Mouse (Mus musculus) ES-Bruce4 (cell line): ENCODE data around the gene Cldn13. TPM values are rescaled to one million over a fixed set of nuclear protein-coding genes. Genes with fewer than 3 reads are reported as not detected.
A peak's percentile ranks its signal among the peaks of the same experiment; 100 is the strongest.

Experiments used
- H3K27ac ChIP-seq: 2 replicates; pipeline ENCODE4 v1.5.1; 2012; ENCODE audit warnings: low read length, inconsistent platforms; ENCODE audit not compliant: insufficient read depth
- H3K27me3 ChIP-seq: 2 replicates; pipeline ENCODE4 v1.6.1; 2012; ENCODE audit warnings: mild to moderate bottlenecking, low read length, inconsistent platforms; ENCODE audit not compliant: control insufficient read depth, poor library complexity, insufficient read depth, severe bottlenecking
- H3K36me3 ChIP-seq: 2 replicates; pipeline ENCODE4 v1.6.1; 2012; ENCODE audit warnings: inconsistent platforms, mild to moderate bottlenecking, low read length, moderate library complexity; ENCODE audit not compliant: control insufficient read depth, poor library complexity, insufficient read depth, severe bottlenecking
- H3K4me1 ChIP-seq: one replicate; pipeline ENCODE4 v1.8.1; 2011; ENCODE audit warnings: low read length; ENCODE audit not compliant: control insufficient read depth, insufficient read depth
- H3K4me3 ChIP-seq: 2 replicates; pipeline ENCODE4 v1.5.1; 2011; ENCODE audit warnings: low read depth, mild to moderate bottlenecking, low read length
- H3K9ac ChIP-seq: 2 replicates; pipeline ENCODE4 v1.6.1; 2012; ENCODE audit warnings: low read depth, mild to moderate bottlenecking, inconsistent platforms; ENCODE audit not compliant: poor library complexity, severe bottlenecking
- H3K9me3 ChIP-seq: replicated peaks from 2 replicates; pipeline ENCODE4 v1.6.1; 2012; ENCODE audit warnings: mild to moderate bottlenecking, low read length, inconsistent platforms; ENCODE audit not compliant: control insufficient read depth, poor library complexity, insufficient read depth, severe bottlenecking
- CTCF ChIP-seq: IDR thresholded peaks from one replicate; pipeline ENCODE4 v1.8.1; 2011; ENCODE audit warnings: low read depth, low read length
- EP300 ChIP-seq: IDR thresholded peaks from 2 replicates; pipeline ENCODE4 v1.6.1; 2011; ENCODE audit warnings: low read depth, low read length; ENCODE audit not compliant: insufficient read depth
- POLR2A ChIP-seq: IDR thresholded peaks from one replicate; pipeline ENCODE4 v1.8.1; 2011; ENCODE audit warnings: low read length; ENCODE audit not compliant: insufficient read depth
- polyA plus RNA-seq: library from polyadenylated mRNA; stranded (reverse); fragments of >200 nt; gene quantifications from 2 replicates; pipeline ENCODE4 v1.2.4, GENCODE M21; 2011; ENCODE audit warnings: low read depth; ENCODE audit not compliant: missing spikeins, insufficient read depth, insufficient read length

The Cldn13 gene
- polyA plus RNA-seq, 1 experiment: not detected

DNA sequence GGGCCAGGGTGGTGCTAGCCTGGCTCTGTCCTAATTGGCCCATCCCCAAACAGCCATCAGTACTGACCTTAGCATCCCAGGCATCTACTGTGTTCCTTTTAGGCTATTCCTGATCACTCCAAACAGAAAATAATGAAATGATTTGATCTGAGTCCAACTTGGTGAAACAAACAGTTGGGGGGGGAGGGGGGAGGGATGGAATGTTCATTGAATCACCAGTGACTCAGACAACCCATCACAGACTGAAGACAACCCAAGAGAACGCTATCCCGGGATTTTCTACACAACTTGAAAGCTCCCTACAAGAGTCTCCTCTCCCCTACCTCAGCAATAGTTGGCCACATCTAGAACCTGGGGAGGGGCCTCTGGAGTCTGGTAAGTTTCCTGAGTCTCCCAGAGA, 3.4 kb downstream of the Cldn13 start:
- TF ChIP-seq POLR2A (no peak), CTCF (no peak), EP300 (no peak)
- Histone ChIP-seq H3K36me3 (no peaks in the 10 kb centered on the region), H3K4me3 (no peak overlapping the region), H3K27me3 (no peaks in the 10 kb centered on the region), H3K9ac (no peak overlapping the region), H3K4me1 (no peaks in the 10 kb centered on the region), H3K27ac (no peak overlapping the region), H3K9me3 (no peaks in the 10 kb centered on the region)

DNA sequence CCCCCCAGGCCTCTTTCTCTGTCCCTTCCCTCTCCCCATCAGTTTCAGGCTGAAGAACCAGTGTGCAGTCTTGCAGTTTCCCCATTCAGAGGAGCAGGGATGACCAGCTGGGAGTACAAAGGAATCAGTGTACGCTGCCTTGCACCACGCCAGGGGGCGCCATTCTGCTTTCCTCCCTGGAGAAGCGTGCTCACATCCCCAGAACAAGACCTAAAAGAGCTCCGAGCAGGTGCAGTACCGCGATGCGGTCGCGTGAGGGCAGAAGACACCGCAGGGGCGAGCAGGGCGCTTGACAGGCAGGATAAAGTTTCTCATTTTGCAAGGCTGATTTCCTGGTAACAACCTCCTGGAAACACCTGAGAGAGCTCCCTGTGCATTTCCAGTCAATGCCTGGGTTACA, 8.2 kb downstream of the Cldn13 start:
- H3K4me3 ChIP-seq: no peak overlapping the region
- H3K27ac ChIP-seq: no peak overlapping the region
- no peaks in the 10 kb centered on the region for H3K4me1 ChIP-seq
- H3K9me3 ChIP-seq: no peaks in the 10 kb centered on the region
- TF ChIP-seq CTCF (peak; percentile 100), POLR2A (no peak), EP300 (peak; percentile 78)
- H3K9ac ChIP-seq: no peak overlapping the region
- H3K36me3 ChIP-seq: no peaks in the 10 kb centered on the region
- no peaks in the 10 kb centered on the region for H3K27me3 ChIP-seq

DNA sequence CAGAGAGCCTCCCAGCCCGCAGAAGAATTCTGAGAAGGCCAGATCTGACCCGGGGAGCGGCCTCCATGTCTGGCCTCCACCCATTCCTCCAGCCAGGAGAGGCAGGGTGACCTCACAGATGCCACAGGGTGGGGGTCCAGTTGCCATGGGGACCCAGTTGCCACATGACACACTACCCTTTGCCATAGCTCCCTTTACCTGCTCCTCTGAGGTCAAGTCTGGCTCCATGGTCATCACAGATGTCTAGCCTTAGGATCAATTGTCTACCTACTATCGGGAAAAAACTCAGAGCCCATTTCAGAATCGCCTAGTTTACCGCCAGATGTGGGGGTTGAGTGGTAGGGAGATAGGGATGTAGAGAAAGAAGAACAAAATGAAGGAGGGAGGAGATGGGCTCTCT, 8.7 kb downstream of the Cldn13 start, which contains the start of gene Tmem270:
Gene Tmem270, minus strand, starts transcription at position 101 of the 400 bp plus-strand sequence.
- H3K4me1 ChIP-seq: no peaks in the 10 kb centered on the region

DNA sequence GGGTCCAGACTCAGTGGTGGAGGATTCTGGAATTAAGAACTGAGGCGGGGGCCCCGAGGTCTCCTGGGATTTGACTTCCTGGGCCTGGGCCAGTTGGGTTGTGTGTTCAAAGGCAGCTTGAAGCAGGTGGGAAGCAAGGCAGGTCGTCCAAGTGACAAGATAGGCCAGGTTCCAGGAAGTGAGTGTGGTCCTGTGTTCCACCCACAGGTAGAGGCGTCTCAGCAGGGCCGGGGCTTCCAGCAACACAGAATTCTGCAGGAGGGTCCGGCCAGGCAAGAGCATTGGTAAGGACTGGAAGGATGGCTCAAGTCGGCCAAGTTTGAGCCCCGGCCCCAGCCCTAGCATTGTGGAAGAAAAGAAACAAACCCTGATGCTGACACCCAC, 13.7 kb downstream of the Cldn13 start:
- Histone ChIP-seq H3K9ac (no peak overlapping the region), H3K9me3 (no peaks in the 10 kb centered on the region), H3K4me3 (no peak overlapping the region), H3K27me3 (no peaks in the 10 kb centered on the region), H3K4me1 (no peaks in the 10 kb centered on the region), H3K36me3 (no peaks in the 10 kb centered on the region), H3K27ac (no peak overlapping the region)
- TF ChIP-seq CTCF: no peak
- TF ChIP-seq POLR2A: no peak
- TF ChIP-seq EP300: no peak

More for the DNA sequence above, 8.7 kb downstream of the Cldn13 start, which contains the start of gene Tmem270:
- no peak for TF ChIP-seq CTCF
- no peak for TF ChIP-seq EP300
- no peak for TF ChIP-seq POLR2A
- H3K27ac ChIP-seq: no peak within 1 kb of the TSS
- H3K9me3 ChIP-seq: no peaks in the 10 kb centered on the region
- no peak within 1 kb of the TSS for H3K9ac ChIP-seq
- no peaks in the 10 kb centered on the region for H3K36me3 ChIP-seq
- no peaks in the 10 kb centered on the region for H3K27me3 ChIP-seq
- no peak within 1 kb of the TSS for H3K4me3 ChIP-seq

DNA sequence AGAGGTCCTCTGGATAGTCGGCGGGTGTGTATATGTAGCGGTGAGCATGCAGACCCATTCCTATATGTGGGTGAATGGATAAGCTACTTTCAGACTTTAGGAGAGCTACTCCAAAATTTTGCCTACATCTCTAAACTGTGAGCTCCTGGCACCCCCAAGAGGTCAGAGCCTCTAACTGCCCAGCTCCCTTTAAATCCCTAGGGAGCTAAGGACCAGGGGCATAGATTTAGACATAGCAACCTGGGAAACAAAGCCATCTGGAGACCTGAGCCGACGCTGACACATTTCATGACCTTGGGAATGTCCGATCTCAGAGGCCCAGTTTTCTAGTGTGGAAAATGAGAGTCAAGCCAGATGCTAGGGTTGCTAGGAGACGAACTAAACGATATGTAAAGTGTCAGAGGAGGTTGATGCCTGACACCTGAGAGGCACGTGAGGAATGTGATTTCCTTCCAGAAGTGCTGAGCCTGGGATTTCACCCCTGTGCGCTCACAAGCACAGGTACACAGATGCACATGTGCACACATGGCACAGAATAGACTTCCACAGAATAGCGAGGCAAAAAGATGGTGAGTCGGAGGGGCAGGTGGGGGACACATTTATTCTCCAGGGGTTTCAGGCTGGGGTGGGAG, 14.2 kb downstream of the Cldn13 start:
- no peaks in the 10 kb centered on the region for H3K27me3 ChIP-seq
- H3K36me3 ChIP-seq: no peaks in the 10 kb centered on the region
- H3K9ac ChIP-seq: no peak overlapping the region
- no peak overlapping the region for H3K4me3 ChIP-seq
- no peaks in the 10 kb centered on the region for H3K4me1 ChIP-seq
- no peaks in the 10 kb centered on the region for H3K9me3 ChIP-seq
- no peak overlapping the region for H3K27ac ChIP-seq
- peak; percentile 43 for TF ChIP-seq CTCF
- TF ChIP-seq EP300: no peak

DNA sequence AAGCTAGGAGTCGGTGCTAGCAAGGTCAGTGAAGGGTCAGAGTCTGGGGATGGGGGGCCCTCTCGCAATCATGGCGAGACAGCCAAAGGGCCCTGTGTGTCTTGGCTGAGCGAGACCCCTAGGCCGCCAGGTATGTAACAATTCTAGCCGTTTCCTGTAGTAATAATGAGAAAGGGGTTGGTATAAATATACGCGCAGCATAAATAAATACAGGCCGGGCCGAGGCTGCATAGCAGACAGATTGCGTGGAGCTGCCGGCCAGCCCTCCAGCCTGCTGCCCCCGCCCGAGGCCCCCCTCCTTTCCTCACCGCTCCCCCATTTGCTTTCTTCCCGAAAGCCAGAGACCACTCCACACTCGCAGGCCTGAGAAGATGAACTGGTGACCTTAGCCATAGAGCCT, 17.7 kb downstream of the Cldn13 start:
- Histone ChIP-seq H3K9me3 (no peaks in the 10 kb centered on the region), H3K36me3 (no peaks in the 10 kb centered on the region), H3K4me1 (no peaks in the 10 kb centered on the region), H3K27ac (no peak overlapping the region), H3K4me3 (no peak overlapping the region), H3K27me3 (no peaks in the 10 kb centered on the region), H3K9ac (no peak overlapping the region)
- no peak for TF ChIP-seq CTCF
